Mouse (Mus musculus): ENCODE data around the gene Cox19.

- TF ChIP-seq UBTF (IDR thresholded peaks at IDR 0.05; ENCODE audit: borderline replicate concordance, insufficient read depth, low read depth, low read length), result no peak
- TF ChIP-seq MAX (IDR thresholded peaks at IDR 0.05; ENCODE audit: low read length), result no peak
- no peak for TF ChIP-seq ZNF384 (IDR thresholded peaks at IDR 0.05; ENCODE audit: low read depth, low read length)
- TF ChIP-seq POLR2A (IDR thresholded peaks at IDR 0.05; ENCODE audit: control insufficient read depth in 1 of 2, insufficient read depth in 1 of 2, low read depth in 1 of 2, low read length in 2 of 2, poor library complexity in 1 of 2), result no peak
- no peak for TF ChIP-seq CTCF (IDR thresholded peaks at IDR 0.05 in 2 of 3, conservative IDR thresholded peaks at IDR 0.05 in 1 of 3; ENCODE audit: control insufficient read depth in 1 of 3, insufficient read depth in 1 of 3, low read depth in 2 of 3, low read length in 3 of 3, poor library complexity in 1 of 3, severe bottlenecking in 1 of 3)
- TF ChIP-seq SIN3A (IDR thresholded peaks at IDR 0.05; ENCODE audit: low read length), result no peak
- TF ChIP-seq TCF12 (IDR thresholded peaks at IDR 0.05; ENCODE audit: low read depth, low read length), result no peak
- no peak for TF ChIP-seq POLR2AphosphoS2 (IDR thresholded peaks at IDR 0.05; ENCODE audit: low read length)
- no peak for TF ChIP-seq KAT2A (conservative IDR thresholded peaks at IDR 0.05; ENCODE audit: low read depth, low read length)
- TF ChIP-seq HCFC1 (IDR thresholded peaks at IDR 0.05; ENCODE audit: low read depth, low read length), result no peak
These were observed 13.3 kb downstream of the Cox19 start for GRCm38 (mm10) chr5:139337826-139338370.
